Mouse (Mus musculus) bone marrow macrophage, adult 2 months (primary cell): ENCODE data around the gene Soat1.

Source experiments
- CTCF ChIP-seq: IDR thresholded peaks from 2 replicates; pipeline ENCODE4 v1.5.1; 2012; ENCODE audit warnings: low read depth, mild to moderate bottlenecking, low read length, moderate library complexity
- POLR2A ChIP-seq: IDR thresholded peaks from 2 replicates; pipeline ENCODE4 v1.6.1; 2012; ENCODE audit warnings: mild to moderate bottlenecking, low read depth, low read length, borderline replicate concordance

DNA sequence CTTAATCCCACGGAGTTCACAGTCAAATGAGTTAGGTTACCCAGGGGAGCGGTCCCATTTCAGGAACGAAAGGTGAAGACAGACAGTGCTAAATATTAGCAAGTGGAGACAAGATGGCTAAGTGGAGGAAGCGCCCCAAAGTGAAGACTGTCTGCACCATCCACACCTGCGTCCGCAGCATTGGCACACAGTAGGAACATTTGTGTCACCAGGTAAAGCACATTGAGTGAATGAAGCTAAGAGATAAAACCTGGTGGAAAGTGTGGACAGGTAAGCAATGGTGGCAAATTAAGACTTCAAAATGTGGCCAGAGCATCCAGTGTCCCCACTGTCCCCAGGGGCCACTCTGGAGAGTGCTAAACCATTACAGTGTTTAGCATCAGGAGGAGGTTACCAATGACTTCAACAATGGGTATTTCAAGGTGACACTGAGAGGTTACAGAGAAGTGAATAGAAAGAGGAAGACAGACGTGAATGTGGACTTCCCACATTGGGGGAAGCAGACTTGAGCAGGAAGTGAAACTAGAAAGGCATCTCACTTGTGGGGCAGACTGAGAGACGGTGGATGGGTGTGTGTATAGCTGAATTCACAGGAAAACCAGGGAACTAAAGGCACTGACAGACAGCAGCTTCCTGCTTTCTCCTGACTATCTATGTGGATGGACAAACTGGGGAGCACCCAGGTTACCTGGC is 37.0 kb downstream of the Soat1 start:
- TF ChIP-seq POLR2A, result no peak
- TF ChIP-seq CTCF, result no peak
